Mouse (Mus musculus): ENCODE measurements around the gene Dtd2. TPM values are rescaled to one million over a fixed set of nuclear protein-coding genes. Genes with fewer than 3 reads are reported as not detected.

The Dtd2 gene
- total and polyA plus RNA-seq, 3 experiments, result 15.5 to 22.4 TPM; not detected in 1

GRCm38 (mm10) chr12:51945331-51945730 lies 61.0 kb downstream of the Dtd2 start:
- no peak overlapping the region for H3K4me3 ChIP-seq (ENCODE audit: control insufficient read depth in 1 of 2, insufficient read depth in 1 of 2, low read depth in 2 of 2, low read length in 2 of 2)
- no peaks in the 10 kb centered on the region for H3K79me2 ChIP-seq (ENCODE audit: control insufficient read depth, insufficient read depth, low read length, poor library complexity)
- H3K27me3 ChIP-seq (ENCODE audit: control insufficient read depth in 1 of 2, insufficient read depth in 2 of 2, low read length in 2 of 2), result no peaks in the 10 kb centered on the region
- H3K4me1 ChIP-seq (ENCODE audit: control insufficient read depth in 1 of 2, insufficient read depth in 2 of 2, low read length in 2 of 2), result no peaks in the 10 kb centered on the region
- H3K9me3 ChIP-seq (replicated peaks; ENCODE audit: insufficient read depth, low read length), result no peaks in the 10 kb centered on the region
- H3K9ac ChIP-seq (ENCODE audit: control insufficient read depth, low read depth, low read length, poor library complexity, severe bottlenecking), result no peak overlapping the region
- TF ChIP-seq ZKSCAN1 (IDR thresholded peaks at IDR 0.05; ENCODE audit: low read depth, low read length) (no peak), JUND (IDR thresholded peaks at IDR 0.05; ENCODE audit: low read depth, low read length) (no peak), TCF12 (IDR thresholded peaks at IDR 0.05; ENCODE audit: low read depth, low read length) (no peak), MAFK (IDR thresholded peaks at IDR 0.05; ENCODE audit: borderline replicate concordance, low read depth, low read length) (no peak), ELF1 (IDR thresholded peaks at IDR 0.05; ENCODE audit: low read depth, low read length) (no peak), UBTF (IDR thresholded peaks at IDR 0.05; ENCODE audit: borderline replicate concordance, insufficient read depth, low read depth, low read length) (no peak), POLR2AphosphoS2 (IDR thresholded peaks at IDR 0.05; ENCODE audit: low read length) (no peak), CTCF (IDR thresholded peaks at IDR 0.05 in 2 of 3, conservative IDR thresholded peaks at IDR 0.05 in 1 of 3; ENCODE audit: control insufficient read depth in 1 of 3, insufficient read depth in 1 of 3, low read depth in 2 of 3, low read length in 3 of 3, poor library complexity in 1 of 3, severe bottlenecking in 1 of 3) (no peak), SIN3A (IDR thresholded peaks at IDR 0.05; ENCODE audit: low read length) (no peak), EP300 (IDR thresholded peaks at IDR 0.05; ENCODE audit: low read depth in 1 of 2, low read length in 2 of 2) (no peak), MXI1 (IDR thresholded peaks at IDR 0.05; ENCODE audit: low read depth, low read length) (no peak), MAZ (IDR thresholded peaks at IDR 0.05; ENCODE audit: low read depth, low read length) (no peak), HCFC1 (IDR thresholded peaks at IDR 0.05; ENCODE audit: low read depth, low read length) (no peak), NELFE (IDR thresholded peaks at IDR 0.05; ENCODE audit: low read depth, low read length) (no peak), CHD1 (IDR thresholded peaks at IDR 0.05; ENCODE audit: low read depth, low read length) (no peak), MYC (IDR thresholded peaks at IDR 0.05; ENCODE audit: low read depth, low read length) (no peak), POLR2A (IDR thresholded peaks at IDR 0.05; ENCODE audit: control insufficient read depth in 1 of 2, insufficient read depth in 1 of 2, low read depth in 1 of 2, low read length in 2 of 2, poor library complexity in 1 of 2) (no peak), ZC3H11A (IDR thresholded peaks at IDR 0.05; ENCODE audit: low read depth, low read length) (no peak)
- no peak for DNase-seq (ENCODE audit: low read depth, low spot score)
- H3K36me3 ChIP-seq (ENCODE audit: control insufficient read depth in 1 of 2, insufficient read depth in 2 of 2, low read length in 2 of 2), result peaks cover 0 to 25% of the 10 kb centered on the region in 2 experiments; a peak in 2 of 4 replicates
- no peak overlapping the region for H3K27ac ChIP-seq (ENCODE audit: control insufficient read depth, low read depth, low read length)

GRCm38 (mm10) chr12:51939848-51940247 lies 66.5 kb downstream of the Dtd2 start:
- H3K27ac ChIP-seq (ENCODE audit: control insufficient read depth, low read depth, low read length), result no peak overlapping the region
- H3K4me1 ChIP-seq (ENCODE audit: control insufficient read depth in 1 of 2, insufficient read depth in 2 of 2, low read length in 2 of 2), result no peaks in the 10 kb centered on the region
- no peak overlapping the region for H3K4me3 ChIP-seq (ENCODE audit: control insufficient read depth in 1 of 2, insufficient read depth in 1 of 2, low read depth in 2 of 2, low read length in 2 of 2)
- H3K9me3 ChIP-seq (replicated peaks; ENCODE audit: insufficient read depth, low read length), result no peaks in the 10 kb centered on the region
- no peaks in the 10 kb centered on the region for H3K27me3 ChIP-seq (ENCODE audit: control insufficient read depth in 1 of 2, insufficient read depth in 2 of 2, low read length in 2 of 2)
- TF ChIP-seq MAFK (IDR thresholded peaks at IDR 0.05; ENCODE audit: borderline replicate concordance, low read depth, low read length) (no peak), POLR2AphosphoS5 (IDR thresholded peaks at IDR 0.05; ENCODE audit: borderline replicate concordance, low read depth, low read length) (no peak), MYC (IDR thresholded peaks at IDR 0.05; ENCODE audit: low read depth, low read length) (no peak), RCOR1 (IDR thresholded peaks at IDR 0.05; ENCODE audit: low read depth, low read length) (no peak), USF1 (IDR thresholded peaks at IDR 0.05; ENCODE audit: low read depth, low read length) (no peak), EP300 (IDR thresholded peaks at IDR 0.05; ENCODE audit: low read depth in 1 of 2, low read length in 2 of 2) (no peak), CHD2 (IDR thresholded peaks at IDR 0.05; ENCODE audit: low read length) (no peak), KAT2A (conservative IDR thresholded peaks at IDR 0.05; ENCODE audit: low read depth, low read length) (no peak), MYB (IDR thresholded peaks at IDR 0.05; ENCODE audit: low read depth, low read length) (no peak), NELFE (IDR thresholded peaks at IDR 0.05; ENCODE audit: low read depth, low read length) (no peak), TCF12 (IDR thresholded peaks at IDR 0.05; ENCODE audit: low read depth, low read length) (no peak), E2F4 (IDR thresholded peaks at IDR 0.05; ENCODE audit: borderline replicate concordance, low read depth, low read length) (no peak), POLR2AphosphoS2 (IDR thresholded peaks at IDR 0.05; ENCODE audit: low read length) (no peak), POLR2A (IDR thresholded peaks at IDR 0.05; ENCODE audit: control insufficient read depth in 1 of 2, insufficient read depth in 1 of 2, low read depth in 1 of 2, low read length in 2 of 2, poor library complexity in 1 of 2) (no peak), SIN3A (IDR thresholded peaks at IDR 0.05; ENCODE audit: low read length) (no peak), MEF2A (IDR thresholded peaks at IDR 0.05; ENCODE audit: extremely low read depth, insufficient replicate concordance, low read depth, low read length, poor library complexity, severe bottlenecking) (no peak)
- peaks cover 0 to 16% of the 10 kb centered on the region in 2 experiments; a peak in 2 of 4 replicates for H3K36me3 ChIP-seq (ENCODE audit: control insufficient read depth in 1 of 2, insufficient read depth in 2 of 2, low read length in 2 of 2)
- no peak overlapping the region for H3K9ac ChIP-seq (ENCODE audit: control insufficient read depth, low read depth, low read length, poor library complexity, severe bottlenecking)
- H3K79me2 ChIP-seq (ENCODE audit: control insufficient read depth, insufficient read depth, low read length, poor library complexity), result no peaks in the 10 kb centered on the region
- DNase-seq (ENCODE audit: low read depth, low spot score), result no peak

Measured in MEL (cell line).